Mouse (Mus musculus) right cerebral cortex, postnatal 10 days (tissue): Measurements from ENCODE around the gene Haus3.

Experiments
- DNase-seq, 2 experiments: peaks; one replicate each; pipeline ENCODE4 v3.0.0; 2021; ENCODE audit warnings: low spot score in 2 of 2

Gene Haus3

DNA sequence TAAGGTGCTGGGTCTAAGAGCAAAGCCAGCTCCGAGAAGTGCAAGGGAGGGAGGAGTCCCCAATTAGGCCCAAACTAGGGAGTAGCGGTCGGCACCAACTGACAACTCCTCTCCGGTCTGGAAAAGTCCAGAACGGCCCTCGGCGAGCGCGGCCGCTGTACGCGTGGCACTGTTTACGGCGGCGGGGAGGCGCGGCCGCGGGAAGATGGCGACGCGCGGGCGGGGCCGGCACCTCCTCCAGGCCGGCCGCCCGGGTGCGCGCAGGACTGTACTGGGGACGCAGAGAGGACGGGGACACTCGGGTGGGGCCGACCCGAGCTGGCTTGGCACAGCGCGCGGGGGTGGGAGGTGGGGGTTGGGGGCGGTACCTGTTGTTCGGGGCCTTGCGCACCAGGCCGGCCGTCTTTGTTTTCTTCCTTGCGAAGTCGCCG is 17.6 kb upstream of the Haus3 start:
- DNase-seq: peak in 1 of 2 experiments; percentile 64

DNA sequence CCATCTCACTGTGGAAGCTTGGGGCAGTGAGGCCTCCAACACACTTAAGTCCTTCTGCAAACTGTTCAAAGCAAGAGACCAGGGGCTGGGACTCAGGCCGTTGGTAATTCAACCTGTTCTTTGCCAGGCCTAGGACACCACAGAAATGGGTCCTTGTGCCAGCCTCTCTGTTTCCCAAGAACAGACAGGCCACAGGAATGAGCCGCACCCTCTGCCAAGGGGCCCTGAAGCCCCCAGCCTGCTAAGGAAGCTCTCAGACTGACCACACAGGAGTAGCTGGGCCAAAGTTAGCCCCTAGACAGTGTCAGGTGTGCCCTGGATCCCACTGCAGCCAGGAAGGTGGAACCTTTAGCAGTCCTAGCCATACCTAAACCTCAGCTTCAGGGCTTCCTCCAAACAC is 17.1 kb upstream of the Haus3 start:
- DNase-seq: peak; percentile 23 to 37

DNA sequence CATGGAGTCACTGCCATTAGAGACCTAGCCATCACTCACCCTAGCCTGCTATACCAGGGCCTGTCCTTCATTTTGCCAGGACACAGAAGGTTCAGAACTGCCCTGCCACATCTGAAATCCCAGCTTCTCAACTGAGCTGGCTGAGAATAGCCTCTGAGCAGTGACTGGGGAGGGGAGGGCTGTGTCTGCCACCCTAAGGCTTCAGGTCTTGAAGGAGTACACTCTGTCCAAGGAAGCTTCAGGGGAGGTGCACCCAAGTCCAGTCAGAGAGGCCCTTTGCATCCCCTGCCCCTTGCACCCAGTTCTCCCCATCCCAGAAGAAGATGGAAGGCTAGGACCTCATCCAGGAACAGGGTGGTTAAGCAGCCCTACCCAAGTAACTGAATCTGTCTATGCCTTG is 16.5 kb upstream of the Haus3 start:
- DNase-seq: peak; percentile 20 to 21

DNA sequence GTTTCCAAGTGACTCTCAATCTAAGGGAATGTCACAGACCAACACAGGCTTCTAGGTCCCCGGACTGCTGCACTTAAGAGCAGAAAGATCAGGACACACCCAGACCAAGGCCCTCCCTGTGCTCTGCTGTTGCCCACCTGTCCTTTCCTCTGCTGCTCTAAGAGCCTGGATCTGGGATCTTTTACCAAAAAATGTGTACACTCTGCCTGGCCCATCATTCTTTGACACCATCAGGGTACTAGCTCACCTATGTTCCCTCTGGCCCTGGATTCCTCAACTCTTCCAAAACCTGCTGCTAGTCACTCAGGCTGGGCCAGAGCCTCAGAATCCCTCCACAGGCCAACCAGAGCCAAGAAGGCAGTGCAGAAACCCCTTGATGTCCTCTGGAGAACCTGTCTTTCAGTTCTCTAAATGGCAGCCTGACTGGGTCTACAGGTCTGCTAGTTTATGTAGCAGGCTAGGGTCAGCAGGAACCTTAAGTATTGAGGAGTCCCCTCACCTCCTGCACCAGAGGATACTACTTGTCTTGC is 15.8 kb upstream of the Haus3 start:
- peak; percentile 16 to 26 for DNase-seq

DNA sequence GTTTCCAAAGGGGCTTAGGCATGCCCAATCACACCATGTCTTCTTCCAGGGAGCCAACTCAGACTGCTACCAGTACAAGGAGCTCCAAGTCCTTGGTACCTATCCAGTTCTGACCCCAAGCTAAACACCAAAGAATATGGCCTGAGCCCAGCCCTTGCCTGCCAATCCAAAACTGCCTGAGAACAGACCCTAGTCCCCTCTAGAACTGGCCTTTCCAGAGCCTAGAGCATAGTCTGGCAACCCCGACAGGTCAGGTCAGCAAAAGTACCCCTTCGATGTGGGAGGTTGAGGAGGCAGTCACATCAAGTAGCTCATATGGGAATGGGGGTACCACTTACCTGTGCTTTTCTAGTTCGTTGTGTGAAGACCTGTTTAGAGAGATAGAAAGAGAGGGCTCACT is 14.6 kb upstream of the Haus3 start:
- DNase-seq: peak; percentile 20 to 24

DNA sequence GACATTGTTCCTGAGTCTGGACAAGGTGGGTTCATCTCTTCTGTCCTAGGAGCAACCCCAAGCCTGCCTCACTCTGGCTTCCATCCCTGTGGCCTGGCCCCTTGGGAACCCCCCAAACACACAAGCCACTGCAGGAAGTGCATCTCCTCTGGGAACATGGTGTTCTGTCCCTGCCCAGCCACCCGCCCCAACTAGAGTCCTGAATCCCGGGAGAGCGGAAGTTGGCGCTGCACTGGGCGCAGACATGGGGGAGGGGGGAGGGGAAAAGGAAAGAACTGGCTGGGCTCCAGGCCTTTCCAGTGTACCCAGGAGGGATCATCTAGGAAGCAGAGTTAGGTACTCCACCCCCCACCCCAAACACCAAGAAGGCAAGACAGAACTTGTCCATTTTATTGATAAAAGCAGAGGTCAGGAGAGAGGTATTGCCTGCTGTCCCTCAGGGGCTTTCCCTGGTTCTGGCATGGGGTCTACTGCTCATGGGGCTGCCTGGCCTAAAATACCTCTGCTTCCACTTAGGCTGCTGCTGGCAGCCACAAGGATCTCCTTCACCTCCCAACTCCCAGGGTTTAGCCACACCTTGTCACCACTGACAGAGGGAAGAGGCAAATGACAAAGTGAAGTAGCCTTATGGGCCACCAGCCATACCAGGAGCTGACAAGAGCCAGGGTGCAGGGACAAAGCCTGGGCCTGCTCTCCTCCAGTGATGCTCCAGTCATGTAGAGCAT is 14.0 kb upstream of the Haus3 start:
- DNase-seq: peak in 1 of 2 experiments; percentile 46

DNA sequence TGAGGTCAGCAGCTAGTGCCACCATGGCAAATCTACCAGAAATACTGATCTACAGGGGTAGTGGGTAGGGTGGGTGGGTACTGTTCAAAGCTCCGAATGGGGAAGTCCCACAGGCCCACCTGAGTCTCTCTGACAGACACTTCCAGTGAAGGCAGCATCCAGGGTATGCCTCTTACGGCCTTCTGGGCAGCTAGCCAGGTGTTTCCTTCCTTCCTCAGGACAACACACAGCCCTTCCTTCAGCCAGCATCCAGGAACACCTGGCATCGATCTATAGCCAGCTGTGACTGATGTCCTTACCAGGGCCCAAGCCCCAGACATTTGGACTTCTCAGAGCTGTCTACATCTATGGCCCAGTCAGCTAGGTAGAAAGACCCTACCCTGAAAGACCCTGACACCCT is 13.2 kb upstream of the Haus3 start:
- DNase-seq: peak; percentile 28 to 29

GRCm38 (mm10) chr5:34177821-34178220 is 8.5 kb upstream of the Haus3 start:
- no peak for DNase-seq

- DNase-seq: peak; percentile 14 to 22
Measured at GRCm38 (mm10) chr5:34177091-34177490, 7.8 kb upstream of the Haus3 start.

GRCm38 (mm10) chr5:34176691-34177090 is 7.4 kb upstream of the Haus3 start:
- peak; percentile 16 to 25 for DNase-seq

GRCm38 (mm10) chr5:34175403-34175694 is 6.0 kb upstream of the Haus3 start:
- peak; percentile 18 to 23 for DNase-seq

DNA sequence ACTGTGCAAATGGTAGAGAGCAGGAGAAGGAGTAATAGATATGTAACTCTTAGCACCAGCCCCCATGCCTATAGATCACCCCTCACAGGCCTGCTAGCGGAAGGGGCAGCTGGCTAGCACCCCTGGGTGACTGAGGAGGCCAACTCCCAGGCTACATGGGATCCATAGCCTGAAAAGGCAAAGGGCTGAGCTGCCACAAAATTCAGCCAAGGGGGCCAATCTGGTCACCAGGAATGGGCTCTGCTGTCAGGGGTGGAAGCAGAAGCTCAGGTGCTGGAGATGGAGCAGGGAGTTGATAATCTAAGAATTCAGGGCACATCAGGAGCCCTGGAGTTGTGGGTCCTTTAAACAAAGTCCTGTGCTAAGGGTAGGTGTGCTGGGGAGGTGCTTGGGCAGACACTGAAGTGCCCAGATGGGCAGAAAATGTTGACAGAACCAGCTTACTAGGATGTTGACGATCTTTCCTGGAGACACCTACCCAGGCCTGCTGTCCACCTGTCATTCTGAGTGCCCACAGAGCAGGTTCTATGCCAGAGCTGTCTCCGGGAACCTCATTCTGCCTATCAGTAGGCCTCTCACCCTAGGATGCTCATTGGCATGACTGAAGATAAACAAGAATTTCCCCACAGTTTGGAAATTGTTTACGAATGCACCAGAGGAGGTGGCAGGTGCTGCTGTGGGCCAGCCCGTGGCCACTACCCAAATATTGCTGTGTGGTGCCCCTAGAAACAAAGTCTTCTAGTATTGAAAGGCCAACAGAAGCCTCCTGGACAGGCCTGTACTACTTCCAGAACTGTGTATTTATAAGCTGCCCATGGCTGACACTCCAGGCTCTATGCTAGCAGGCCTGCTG is 5.4 kb upstream of the Haus3 start:
- peak; percentile 18 to 21 for DNase-seq

DNA sequence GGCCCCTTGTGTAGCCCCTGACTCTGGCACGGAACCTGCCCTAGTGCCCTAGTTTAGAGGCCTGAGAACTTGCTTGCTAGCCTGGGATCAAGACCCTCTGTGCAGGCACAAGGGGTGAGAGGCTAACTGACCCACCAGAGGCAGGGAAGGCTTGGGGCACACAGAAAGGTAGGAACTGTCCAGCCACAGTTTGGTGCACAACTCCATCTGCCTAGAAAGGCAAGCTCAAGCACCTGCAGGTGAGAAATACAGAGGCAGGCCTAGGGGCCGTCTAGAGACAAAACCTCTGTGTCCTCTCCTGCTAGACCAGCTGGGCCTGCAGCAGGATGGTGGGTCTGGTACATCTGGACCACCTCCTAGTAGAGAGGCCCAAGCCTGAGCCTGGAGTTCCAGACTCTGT is 4.7 kb upstream of the Haus3 start:
- DNase-seq: peak; percentile 18 to 22

DNA sequence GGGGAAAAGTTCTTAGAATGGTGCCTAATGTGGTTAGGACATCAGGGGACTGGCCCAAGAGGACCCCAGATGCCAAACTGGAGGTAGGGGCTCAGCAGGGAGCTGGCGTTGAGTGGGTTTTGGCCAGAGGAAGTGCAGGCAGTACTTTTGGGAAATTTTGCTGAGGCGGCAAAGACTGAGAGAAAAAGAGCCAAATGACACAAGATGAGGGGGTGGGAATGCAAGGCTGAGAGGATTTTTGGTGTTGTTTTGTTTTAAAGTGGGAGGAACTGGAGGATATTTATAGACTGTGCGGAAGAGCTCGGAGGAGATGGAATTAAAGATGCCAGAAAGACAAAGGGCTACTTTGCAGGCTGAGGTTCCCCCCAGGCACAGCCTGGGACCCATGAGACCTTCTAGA is 1.4 kb upstream of the Haus3 start:
- DNase-seq: peak in 1 of 2 experiments; percentile 35

GRCm38 (mm10) chr5:34169954-34170353 is 627 bp upstream of the Haus3 start:
- DNase-seq: no peak

DNA sequence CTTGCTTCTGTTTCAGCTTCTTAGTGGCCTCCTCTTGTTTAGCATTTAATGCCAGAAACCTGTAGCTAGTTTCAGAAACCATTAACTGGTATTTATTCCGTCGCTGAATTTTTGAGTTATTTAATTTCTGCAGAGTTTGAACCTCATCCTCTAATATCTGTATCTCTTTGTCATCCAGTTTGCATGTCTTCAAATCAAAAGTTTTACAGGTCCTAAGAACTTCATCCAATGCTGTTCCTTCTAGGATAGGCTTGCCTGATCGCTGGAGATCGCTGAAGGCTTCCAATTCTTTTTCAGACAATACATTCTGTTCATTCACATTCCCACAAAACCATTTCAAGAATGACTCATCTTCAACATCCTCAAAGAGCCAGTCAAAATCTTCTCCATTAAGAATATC is 1.5 kb downstream of the Haus3 start:
- no peak for DNase-seq

- DNase-seq: no peak
Measured at GRCm38 (mm10) chr5:34165793-34166192, 3.5 kb downstream of the Haus3 start.

DNA sequence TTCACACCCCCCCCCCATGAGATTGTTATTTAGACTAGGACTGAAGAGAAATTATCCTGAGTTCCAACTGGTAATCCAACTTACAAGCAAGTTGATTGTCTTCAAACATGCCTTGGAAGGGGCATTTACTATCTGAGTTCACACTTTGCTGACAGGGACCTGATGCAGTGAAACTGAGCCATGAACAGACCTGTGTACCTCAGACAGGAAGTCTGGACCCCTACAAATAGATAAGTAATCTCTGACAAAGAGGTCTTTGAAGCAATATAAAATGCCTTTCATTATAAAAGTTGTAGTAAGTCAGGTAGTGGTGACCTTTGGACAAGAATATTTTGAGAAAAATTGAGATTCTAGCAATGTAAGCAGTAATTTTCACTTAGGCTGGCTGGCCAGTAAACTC is 20.9 kb downstream of the Haus3 start:
- DNase-seq: no peak

DNA sequence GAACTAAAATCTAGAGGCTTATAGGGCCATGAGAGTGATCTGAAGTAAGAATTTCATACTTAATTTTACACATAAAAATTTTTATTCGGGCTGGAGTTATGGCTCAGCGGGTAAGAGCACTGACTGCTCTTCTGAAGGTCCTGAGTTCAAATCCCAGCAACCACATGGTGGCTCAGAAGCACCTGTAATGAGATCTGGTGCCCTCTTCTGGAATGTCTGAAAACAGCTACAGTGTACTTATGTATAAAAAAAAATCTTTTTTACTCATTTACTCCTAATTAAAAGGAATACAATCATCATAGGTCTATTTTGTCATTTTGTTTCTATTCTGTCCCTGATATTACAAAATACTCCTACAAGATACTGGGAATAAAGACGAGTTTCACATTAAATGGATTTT is 21.8 kb downstream of the Haus3 start:
- no peak for DNase-seq

GRCm38 (mm10) chr5:34139751-34140150 is 29.6 kb downstream of the Haus3 start:
- DNase-seq: peak; percentile 31 to 32

DNA sequence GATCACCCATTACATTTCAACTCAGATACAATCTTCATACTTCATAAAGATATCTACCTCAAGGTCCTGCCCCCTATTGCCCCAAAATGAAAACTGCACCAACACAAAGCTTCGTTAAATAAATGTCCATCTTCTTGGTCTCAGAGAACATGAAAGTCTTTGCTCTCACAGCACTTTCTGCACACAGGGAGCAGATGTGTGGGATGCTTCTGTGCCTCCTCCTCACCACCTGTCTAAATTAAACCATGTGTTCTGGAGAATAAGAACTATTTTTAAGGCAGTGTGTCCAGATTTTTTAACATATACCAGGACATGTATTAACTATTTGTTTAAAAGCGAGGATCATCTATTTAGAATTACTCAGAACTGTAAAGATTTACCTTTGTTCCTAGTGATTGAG is 36.6 kb downstream of the Haus3 start:
- DNase-seq: no peak

DNA sequence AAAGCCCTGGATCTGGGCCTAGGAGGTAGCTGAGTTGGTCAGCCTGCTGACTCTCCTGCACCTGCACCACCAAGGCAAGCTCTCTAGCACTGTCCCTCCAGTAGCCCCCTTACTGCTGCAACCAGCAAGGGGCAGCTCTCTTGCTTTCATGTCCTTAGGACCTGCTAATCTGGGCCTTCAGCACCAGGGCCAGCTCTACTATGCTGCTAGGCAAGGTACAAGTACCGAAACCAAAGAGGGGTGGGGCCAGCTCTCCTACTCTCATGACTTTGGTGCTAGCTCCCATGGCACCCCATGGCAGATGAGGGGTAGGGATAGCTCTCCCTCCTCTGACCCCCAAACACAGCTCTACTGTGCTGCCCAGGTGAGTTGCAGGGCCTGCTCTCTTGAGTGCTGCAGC is 45.2 kb downstream of the Haus3 start:
- DNase-seq: no peak
